12 mouse cellular contexts compared by ENCODE assay signal in the genomic region with DNA sequence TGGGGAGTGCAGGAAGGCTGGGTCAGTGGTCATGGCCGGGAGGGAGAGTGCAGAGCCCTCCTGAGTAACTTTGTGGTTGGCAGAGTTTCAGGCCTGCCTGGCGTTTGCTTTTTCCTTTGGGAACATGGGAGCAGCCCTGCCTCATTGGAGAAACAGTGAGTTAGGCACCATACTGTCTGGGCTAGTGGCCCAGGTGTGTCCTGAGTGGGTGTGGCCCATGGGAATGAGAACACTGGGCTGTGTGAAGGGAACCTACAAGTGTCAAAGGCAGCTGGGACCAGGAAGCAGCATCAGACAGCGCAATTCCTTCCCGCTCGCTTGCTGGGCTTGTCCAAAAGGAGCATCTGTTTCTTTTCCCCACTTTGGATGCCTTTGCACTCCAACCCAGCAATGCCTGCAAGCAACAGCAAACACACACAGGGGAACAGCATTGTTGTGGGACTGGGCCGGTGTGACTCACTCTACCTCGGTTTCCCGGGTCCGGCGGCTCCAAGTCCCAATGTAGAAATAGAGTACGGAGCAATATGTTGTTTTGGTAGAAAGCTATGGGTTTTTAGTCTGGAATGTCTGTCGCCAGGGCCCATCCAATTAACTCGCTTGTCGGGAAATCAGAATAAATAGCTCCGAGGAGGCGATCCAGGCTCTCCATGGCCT. TPM values are rescaled to one million over a fixed set of nuclear protein-coding genes. Genes with fewer than 3 reads are reported as not detected.
DNase-seq lines count a peak whose midpoint lies in the region; ATAC-seq lines count a peak whose summit lies in the region.
"Had no signal": no experiment of that assay in that cellular context is flagged by ENCODE, and none has a peak within 500 bp of the region (broad histone marks: within the 10 kb centered on the region; RNA-seq: fewer than 3 reads in every experiment).

No protein-coding gene starts in this region.

- peak; percentile 65 to 74 for DNase-seq in heart, adult 18-20 months
- DNase-seq in heart, postnatal 25 days (ENCODE audit: low spot score): peak; percentile 48
- DNase-seq in MN1 (ENCODE audit: low spot score): no peak
- DNase-seq in frontal cortex, postnatal 14 days (ENCODE audit: low spot score in 2 of 2): no peak
- DNase-seq: cerebellum, postnatal 36 days had no signal

- 83% methylated on average over 16 of the region's 16 CpGs for WGBS in heart, embryonic 12.5 days
- 80% methylated on average over 16 of the region's 16 CpGs for WGBS in midbrain, embryonic 16.5 days

- H3K27me3 ChIP-seq in heart, embryonic 12.5 days (replicated peaks): no peaks in the 10 kb centered on the region
- no peaks in the 10 kb centered on the region for H3K27me3 ChIP-seq in midbrain, embryonic 16.5 days (ENCODE audit: control insufficient read depth, insufficient read depth, low read depth, low read length)

- peaks cover 57% of the 10 kb centered on the region for H3K4me1 ChIP-seq in heart, embryonic 12.5 days (replicated peaks)
- peaks cover 18% of the 10 kb centered on the region for H3K4me1 ChIP-seq in brown adipose tissue, adult 24 weeks (ENCODE audit: control insufficient read depth, insufficient read depth, insufficient read length, low read length)
- H3K4me1 ChIP-seq in midbrain, embryonic 16.5 days (ENCODE audit: control insufficient read depth, insufficient read depth, low read length): peaks cover 39% of the 10 kb centered on the region

- ATAC-seq in heart, embryonic 12.5 days (ENCODE audit: insufficient number of reproducible peaks, low FRiP score): no peak
- ATAC-seq in midbrain, embryonic 16.5 days: no peak
- no peak for ATAC-seq in monocyte, adult 5-6 weeks (replicated peaks; ENCODE audit: insufficient number of reproducible peaks, low FRiP score, low TSS enrichment, poor library complexity, severe bottlenecking)
- ATAC-seq: CD4-positive, CD25-positive, alpha-beta regulatory T cell, adult 4 months had no signal

- no peak overlapping the region for H3K27ac ChIP-seq in heart, embryonic 12.5 days (ENCODE audit: poor library complexity, severe bottlenecking)
- H3K27ac ChIP-seq in brown adipose tissue, adult 24 weeks (replicated peaks; ENCODE audit: low read depth, low read length): peak overlapping the region; percentile 36; the same call in 1 of the 2 replicates
- H3K27ac ChIP-seq in midbrain, embryonic 16.5 days (ENCODE audit: low read length): peak overlapping the region; percentile 87
- H3K27ac ChIP-seq: kidney, postnatal 0 days; liver, embryonic 14.5 days had no signal

- H3K9ac ChIP-seq in heart, embryonic 12.5 days: no peak overlapping the region
- H3K9ac ChIP-seq in midbrain, embryonic 16.5 days (ENCODE audit: low read depth, low read length): no peak overlapping the region
- H3K9ac ChIP-seq: liver, embryonic 14.5 days had no signal

- no peak overlapping the region for H3K4me2 ChIP-seq in heart, embryonic 12.5 days
- no peak overlapping the region for H3K4me2 ChIP-seq in midbrain, embryonic 16.5 days (ENCODE audit: low read length)

- intact Hi-C loops in heart, postnatal 25 days (cut with DNase I): no loop called here

- H3K36me3 ChIP-seq in heart, embryonic 12.5 days: no peaks in the 10 kb centered on the region
- no peaks in the 10 kb centered on the region for H3K36me3 ChIP-seq in midbrain, embryonic 16.5 days (ENCODE audit: control insufficient read depth, insufficient read depth, low read length)

- H3K4me3 ChIP-seq in heart, embryonic 12.5 days: no peak overlapping the region
- no peak overlapping the region for H3K4me3 ChIP-seq in brown adipose tissue, adult 24 weeks (ENCODE audit: insufficient read depth, low read depth, low read length)
- H3K4me3 ChIP-seq in midbrain, embryonic 16.5 days (ENCODE audit: low read depth, low read length): no peak overlapping the region

- no peaks in the 10 kb centered on the region for H3K9me3 ChIP-seq in heart, embryonic 12.5 days (replicated peaks)
- H3K9me3 ChIP-seq in midbrain, embryonic 16.5 days (replicated peaks; ENCODE audit: control insufficient read depth, low read length, poor library complexity, severe bottlenecking): no peaks in the 10 kb centered on the region

RNA-seq across cellular contexts. Expression of gene Medag, which starts 32.3 kb away (rescaled TPM):
- total RNA-seq in heart, adult 18-20 months (2021): 10 to 100 TPM in 1 of 2 experiments, 1 to 10 TPM in 1; 8.8 to 10.5 TPM
- polyA plus RNA-seq in heart, embryonic 12.5 days (2016; fragmentation: Nextera tagmentation; extraction: Ambion mirVana): 1.2 and 1.4 TPM in 2 replicates
- polyA plus RNA-seq in brown adipose tissue, adult 24 weeks (2012; ENCODE audit: insufficient read depth, insufficient read length, missing spikeins): 6.2 and 12.4 TPM in 2 replicates
- total RNA-seq in heart, postnatal 25 days (2021): 10 to 100 TPM; 16.2 to 16.7 TPM
- 2.0 and 2.8 TPM in 2 replicates for polyA plus RNA-seq in midbrain, embryonic 16.5 days (2015; fragmentation: Nextera tagmentation; extraction: Ambion mirVana)
- not detected in 3 replicates for total RNA-seq in monocyte, adult 5-6 weeks (2017)

Comparison
In these comparisons a context has a peak if more than half of its experiments do, and no peak if none do; other contexts are left out.
1. DNase-seq: peak in heart, adult 18-20 months (2 of 2) and heart, postnatal 25 days (single experiment); none in MN1 (single experiment) and frontal cortex, postnatal 14 days (0 of 2).